Mouse (Mus musculus) CD4-positive helper T cell, adult 2 months (primary cell): ENCODE data around the gene Pnldc1.
"Not testable (repeated sequence)": the region's sequence is repeated elsewhere in the genome, so short reads cannot be mapped to it uniquely, and the experiment has no call there.

Experiments
- DNase-seq: peaks from one replicate; pipeline ENCODE4 v3.0.0-alpha.2; 2012; ENCODE audit warnings: low read depth, missing footprints, low spot score

Gene Pnldc1

GRCm38 (mm10) chr17:12909361-12910280, at the start of gene Pnldc1:
Gene Pnldc1, minus strand, starts transcription at chr17:12910230.
- DNase-seq = no peak

GRCm38 (mm10) chr17:12959377-12959776, 49.3 kb upstream of the Pnldc1 start:
- DNase-seq = not testable (repeated sequence)

GRCm38 (mm10) chr17:12956664-12957063, 46.6 kb upstream of the Pnldc1 start:
- no peak for DNase-seq

GRCm38 (mm10) chr17:12949669-12950068, 39.6 kb upstream of the Pnldc1 start:
- no peak for DNase-seq

- DNase-seq = peak; percentile 43
Observed at GRCm38 (mm10) chr17:12942459-12943162, 32.6 kb upstream of the Pnldc1 start.

- DNase-seq = no peak
Observed at GRCm38 (mm10) chr17:12941543-12942260, 31.7 kb upstream of the Pnldc1 start.

GRCm38 (mm10) chr17:12940151-12940805, 30.2 kb upstream of the Pnldc1 start, which contains the start of gene Acat3:
Gene Acat3, minus strand, starts transcription at chr17:12940600.
- no peak for DNase-seq

- DNase-seq = not testable (repeated sequence)
Observed at GRCm38 (mm10) chr17:12939377-12940148, 29.5 kb upstream of the Pnldc1 start.

GRCm38 (mm10) chr17:12938077-12938476, 28.0 kb upstream of the Pnldc1 start:
- DNase-seq = no peak

GRCm38 (mm10) chr17:12937412-12937970, 27.5 kb upstream of the Pnldc1 start:
- no peak for DNase-seq

GRCm38 (mm10) chr17:12935719-12936118, 25.7 kb upstream of the Pnldc1 start:
- no peak for DNase-seq

GRCm38 (mm10) chr17:12931576-12931975, 21.5 kb upstream of the Pnldc1 start:
- not testable (repeated sequence) for DNase-seq

- no peak for DNase-seq
Observed at GRCm38 (mm10) chr17:12925703-12926180, 15.7 kb upstream of the Pnldc1 start.

GRCm38 (mm10) chr17:12925001-12925400, 15.0 kb upstream of the Pnldc1 start:
- no peak for DNase-seq

- DNase-seq = no peak
Observed at GRCm38 (mm10) chr17:12921073-12921472, 11.0 kb upstream of the Pnldc1 start.

- peak; percentile 82 for DNase-seq
Observed at GRCm38 (mm10) chr17:12916588-12917380, 6.8 kb upstream of the Pnldc1 start.

- DNase-seq = peak; percentile 99
Observed at GRCm38 (mm10) chr17:12915881-12916583, 6.0 kb upstream of the Pnldc1 start, which contains the start of gene Mrpl18. Gene Mrpl18, minus strand, starts transcription at chr17:12916345.

- DNase-seq = no peak
Observed at GRCm38 (mm10) chr17:12915488-12915880, 5.5 kb upstream of the Pnldc1 start, which contains the start of gene Tcp1. Gene Tcp1, plus strand, starts transcription at chr17:12915701.
